Mouse (Mus musculus): Measurements from ENCODE around the gene Ptchd1. TPM values are rescaled to one million over a fixed set of nuclear protein-coding genes. Genes with fewer than 3 reads are reported as not detected.
A peak's percentile ranks its signal among the peaks of the same experiment; 100 is the strongest.

The Ptchd1 gene
- 0.23 and 0.26 TPM in 2 replicates for polyA plus RNA-seq (2015; fragmentation: Nextera tagmentation; extraction: Ambion mirVana)

DNA sequence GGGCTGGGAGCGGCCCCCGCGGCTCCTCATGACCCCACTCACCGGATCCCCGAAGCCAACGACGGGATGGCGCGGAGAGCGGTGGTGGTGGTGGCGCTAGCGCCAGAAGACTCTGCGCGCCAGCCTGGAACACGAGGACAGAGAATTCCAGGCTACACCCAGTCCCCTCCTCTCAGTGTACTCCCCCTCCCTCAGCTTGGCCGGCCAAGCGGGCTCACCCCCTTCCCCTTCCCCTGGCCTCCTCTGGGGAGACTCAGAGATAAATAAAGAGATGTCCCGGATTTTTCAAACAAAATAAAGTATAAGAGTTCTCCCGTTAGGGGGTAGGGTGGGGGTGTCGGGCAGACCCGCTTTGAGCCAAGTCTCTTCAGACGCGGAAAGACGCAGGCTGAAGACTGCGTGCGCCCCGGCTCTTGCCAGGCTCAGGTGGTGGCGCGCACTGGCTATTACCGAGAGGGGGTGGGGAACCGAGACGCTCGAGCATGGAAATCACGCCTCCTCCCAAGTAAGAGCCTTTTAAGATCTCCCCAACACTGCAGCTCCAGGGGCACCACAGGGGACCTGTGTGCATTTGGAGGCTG lies at the start of gene Ptchd1:
Ptchd1 (minus strand) TSS at position 114 of the 581 bp plus-strand sequence.
- Histone ChIP-seq H3K27ac (ENCODE audit: low read length) (no peak within 1 kb of the TSS), H3K9me3 (ENCODE audit: control insufficient read depth, low read length) (no peaks in the 10 kb centered on the region), H3K4me2 (ENCODE audit: low read depth, low read length) (peak within 1 kb of the TSS; percentile 90), H3K4me3 (ENCODE audit: low read length) (peak within 1 kb of the TSS; percentile 50), H3K4me1 (replicated peaks; ENCODE audit: control insufficient read depth, insufficient read depth, low read length) (no peaks in the 10 kb centered on the region), H3K36me3 (ENCODE audit: control insufficient read depth, insufficient read depth, low read length) (no peaks in the 10 kb centered on the region), H3K9ac (ENCODE audit: low read length) (no peak within 1 kb of the TSS), H3K27me3 (ENCODE audit: control insufficient read depth, insufficient read depth, low read depth, low read length) (peaks cover 25% of the 10 kb centered on the region)
- ATAC-seq (ENCODE audit: low read depth): peak; percentile 61
- WGBS: 13% methylated on average over 22 of the region's 34 CpGs

DNA sequence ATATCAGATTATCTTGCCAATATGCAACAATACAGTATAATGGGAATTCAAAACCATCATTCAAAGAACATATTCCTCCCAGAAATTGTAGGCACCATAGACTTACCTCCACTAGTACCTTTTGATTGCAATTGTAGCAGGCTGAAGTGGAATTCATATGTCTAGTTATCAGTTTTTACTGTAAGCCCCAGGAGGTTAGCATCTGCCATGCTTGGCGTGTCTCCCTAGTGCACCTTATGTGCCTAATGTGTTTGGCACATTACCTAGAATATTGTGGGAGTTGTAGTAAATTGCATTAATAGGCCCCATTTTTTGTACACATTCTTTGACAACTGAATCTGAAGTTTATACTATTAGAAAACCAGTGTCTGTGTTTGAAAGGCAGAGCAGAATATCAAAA lies 34.4 kb upstream of the Ptchd1 start:
- Histone ChIP-seq H3K9me3 (ENCODE audit: control insufficient read depth, low read length) (no peaks in the 10 kb centered on the region), H3K27me3 (ENCODE audit: control insufficient read depth, insufficient read depth, low read depth, low read length) (no peaks in the 10 kb centered on the region), H3K4me2 (ENCODE audit: low read depth, low read length) (no peak overlapping the region), H3K4me1 (replicated peaks; ENCODE audit: control insufficient read depth, insufficient read depth, low read length) (no peaks in the 10 kb centered on the region), H3K36me3 (ENCODE audit: control insufficient read depth, insufficient read depth, low read length) (no peaks in the 10 kb centered on the region), H3K9ac (ENCODE audit: low read length) (no peak overlapping the region), H3K27ac (ENCODE audit: low read length) (no peak overlapping the region), H3K4me3 (ENCODE audit: low read length) (no peak overlapping the region)
- ATAC-seq (ENCODE audit: low read depth): no peak
- WGBS: 59% methylated on average over 1 of the region's 1 CpGs

DNA sequence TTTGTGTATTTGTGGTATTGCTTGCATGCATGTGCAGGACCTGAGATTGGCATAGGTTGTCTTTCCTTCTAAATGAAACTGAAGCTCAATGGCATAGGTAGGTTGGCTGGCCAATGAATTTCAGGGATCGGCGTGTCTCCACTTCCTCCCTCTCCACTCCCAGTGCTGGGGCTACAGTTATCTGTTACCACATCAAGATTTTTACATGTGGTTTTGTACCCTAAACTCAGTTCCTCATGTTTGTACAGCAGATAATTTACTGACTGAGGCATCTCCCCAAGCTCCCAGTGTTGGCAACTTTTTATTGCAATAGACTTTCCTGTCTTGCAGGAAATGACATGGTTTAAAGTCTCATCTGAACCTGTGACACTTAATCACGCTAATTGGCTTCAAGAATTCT lies 22.4 kb upstream of the Ptchd1 start:
- Histone ChIP-seq H3K9me3 (ENCODE audit: control insufficient read depth, low read length) (no peaks in the 10 kb centered on the region), H3K27ac (ENCODE audit: low read length) (no peak overlapping the region), H3K4me3 (ENCODE audit: low read length) (no peak overlapping the region), H3K9ac (ENCODE audit: low read length) (no peak overlapping the region), H3K4me1 (replicated peaks; ENCODE audit: control insufficient read depth, insufficient read depth, low read length) (no peaks in the 10 kb centered on the region), H3K4me2 (ENCODE audit: low read depth, low read length) (no peak overlapping the region), H3K27me3 (ENCODE audit: control insufficient read depth, insufficient read depth, low read depth, low read length) (no peaks in the 10 kb centered on the region), H3K36me3 (ENCODE audit: control insufficient read depth, insufficient read depth, low read length) (no peaks in the 10 kb centered on the region)
- 86% methylated on average over 3 of the region's 3 CpGs for WGBS
- ATAC-seq (ENCODE audit: low read depth): no peak

DNA sequence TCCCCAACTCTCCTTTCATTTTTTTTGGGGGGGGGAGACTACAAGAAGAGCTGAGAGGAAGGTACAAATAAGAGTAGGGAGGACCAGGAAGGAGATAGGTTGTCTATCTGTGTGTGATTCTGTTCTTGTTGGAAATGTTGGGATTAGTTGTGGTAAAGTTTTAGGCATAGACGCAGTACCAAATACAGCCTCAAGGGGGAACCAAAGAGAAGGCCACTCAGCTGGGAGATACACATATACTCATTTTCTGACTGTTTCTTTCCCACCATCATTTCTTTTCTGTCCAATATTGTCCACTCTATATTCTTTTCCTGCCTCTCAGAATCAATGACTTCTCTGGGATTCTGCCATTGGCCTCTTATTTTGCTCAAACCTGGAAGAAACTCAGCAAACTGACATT lies 20.4 kb upstream of the Ptchd1 start:
- Histone ChIP-seq H3K9ac (ENCODE audit: low read length) (no peak overlapping the region), H3K36me3 (ENCODE audit: control insufficient read depth, insufficient read depth, low read length) (no peaks in the 10 kb centered on the region), H3K4me2 (ENCODE audit: low read depth, low read length) (no peak overlapping the region), H3K4me3 (ENCODE audit: low read length) (no peak overlapping the region), H3K9me3 (ENCODE audit: control insufficient read depth, low read length) (no peaks in the 10 kb centered on the region), H3K4me1 (replicated peaks; ENCODE audit: control insufficient read depth, insufficient read depth, low read length) (no peaks in the 10 kb centered on the region), H3K27ac (ENCODE audit: low read length) (no peak overlapping the region), H3K27me3 (ENCODE audit: control insufficient read depth, insufficient read depth, low read depth, low read length) (no peaks in the 10 kb centered on the region)
- ATAC-seq (ENCODE audit: low read depth): no peak
- WGBS: 28% methylated on average over 1 of the region's 1 CpGs

DNA sequence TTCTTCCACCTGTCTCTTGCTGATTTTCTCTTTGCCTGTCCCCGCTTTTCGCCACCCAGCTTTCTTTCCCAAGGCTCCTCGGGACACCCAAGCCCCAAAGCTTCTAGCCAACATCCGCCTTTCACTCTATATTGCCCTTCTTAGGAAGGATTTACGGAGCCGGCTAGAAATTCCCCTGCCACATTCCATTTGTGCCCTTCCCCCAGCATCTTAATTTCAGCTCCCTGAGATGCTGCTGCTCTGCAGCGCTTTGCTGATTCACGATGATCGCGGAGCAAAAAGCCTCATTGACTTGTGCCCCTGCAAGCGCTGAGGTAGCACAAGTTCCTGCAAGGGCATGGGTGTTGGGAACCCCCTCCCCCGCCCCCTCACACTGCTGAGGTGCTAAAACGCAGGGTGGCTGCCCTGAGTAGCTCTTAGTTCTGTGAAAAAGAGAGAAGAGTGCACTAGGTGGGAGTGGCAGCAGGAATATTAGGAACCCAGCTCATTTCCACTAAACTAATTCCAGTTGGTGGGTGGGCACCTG lies 2.1 kb upstream of the Ptchd1 start:
- no peak overlapping the region for H3K4me3 ChIP-seq (ENCODE audit: low read length)
- H3K9me3 ChIP-seq (ENCODE audit: control insufficient read depth, low read length): no peaks in the 10 kb centered on the region
- H3K27me3 ChIP-seq (ENCODE audit: control insufficient read depth, insufficient read depth, low read depth, low read length): peaks cover 25% of the 10 kb centered on the region
- 10% methylated on average over 13 of the region's 13 CpGs for WGBS
- peak overlapping the region; percentile 22 for H3K4me2 ChIP-seq (ENCODE audit: low read depth, low read length)
- H3K27ac ChIP-seq (ENCODE audit: low read length): no peak overlapping the region
- H3K4me1 ChIP-seq (replicated peaks; ENCODE audit: control insufficient read depth, insufficient read depth, low read length): no peaks in the 10 kb centered on the region
- no peaks in the 10 kb centered on the region for H3K36me3 ChIP-seq (ENCODE audit: control insufficient read depth, insufficient read depth, low read length)
- no peak overlapping the region for H3K9ac ChIP-seq (ENCODE audit: low read length)
- ATAC-seq (ENCODE audit: low read depth): no peak

DNA sequence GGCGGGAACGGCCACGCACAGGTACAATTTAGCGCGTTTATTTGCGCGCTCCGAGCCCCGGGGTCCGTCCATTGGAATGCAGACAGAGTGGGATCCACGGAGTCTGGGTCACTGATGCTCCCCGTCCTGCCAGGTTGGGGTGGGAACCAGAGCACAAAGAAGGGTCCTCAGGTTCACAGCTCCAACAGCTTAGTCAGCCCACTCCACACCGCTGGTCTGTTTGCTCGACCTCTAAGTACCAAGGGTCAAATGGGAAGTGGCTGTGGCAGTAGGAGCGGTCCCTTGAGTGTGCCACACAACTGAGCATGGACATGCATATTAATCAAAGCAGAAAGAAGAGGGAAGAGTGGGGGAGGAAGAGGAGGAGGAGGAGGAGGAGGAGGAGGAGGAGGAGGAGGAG lies 1.3 kb upstream of the Ptchd1 start:
- 8% methylated on average over 12 of the region's 15 CpGs for WGBS
- Histone ChIP-seq H3K27ac (ENCODE audit: low read length) (no peak overlapping the region), H3K9ac (ENCODE audit: low read length) (no peak overlapping the region), H3K27me3 (ENCODE audit: control insufficient read depth, insufficient read depth, low read depth, low read length) (peaks cover 25% of the 10 kb centered on the region), H3K36me3 (ENCODE audit: control insufficient read depth, insufficient read depth, low read length) (no peaks in the 10 kb centered on the region), H3K4me1 (replicated peaks; ENCODE audit: control insufficient read depth, insufficient read depth, low read length) (no peaks in the 10 kb centered on the region), H3K4me2 (ENCODE audit: low read depth, low read length) (peak overlapping the region; percentile 90), H3K9me3 (ENCODE audit: control insufficient read depth, low read length) (no peaks in the 10 kb centered on the region), H3K4me3 (ENCODE audit: low read length) (peak overlapping the region; percentile 50)
- no peak; the same call in 1 of the 2 replicates for ATAC-seq (ENCODE audit: low read depth)

DNA sequence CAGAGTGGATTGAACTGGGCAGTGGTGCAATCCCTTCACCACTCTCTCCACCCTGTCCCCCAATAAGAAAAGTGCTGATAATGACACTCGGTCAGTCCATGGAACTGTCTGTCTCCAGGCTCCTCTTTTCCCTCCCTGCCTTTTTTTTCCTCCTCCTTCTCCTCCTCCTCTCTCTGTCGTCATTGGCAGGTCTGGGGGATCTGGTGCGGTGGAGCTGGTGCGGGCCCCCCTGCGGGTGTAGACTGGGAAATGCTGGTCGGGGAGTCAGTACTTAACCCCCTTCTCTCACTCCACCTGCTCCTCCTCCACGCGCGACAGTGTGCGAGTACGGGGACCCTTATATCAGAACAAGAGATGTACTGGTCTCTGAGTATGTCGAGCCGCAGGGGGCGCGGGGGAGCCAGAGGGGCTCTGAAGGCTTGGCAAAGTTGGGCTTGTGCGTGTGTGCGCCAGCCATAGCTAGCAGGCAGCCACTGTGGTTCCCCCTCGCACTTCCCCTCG lies 777 bp upstream of the Ptchd1 start, which contains the start of gene Gm15155:
Gm15155 (plus strand) TSS at position 401 of the 501 bp plus-strand sequence.
- no peak within 1 kb of the TSS for H3K27ac ChIP-seq (ENCODE audit: low read length)
- H3K9ac ChIP-seq (ENCODE audit: low read length): no peak within 1 kb of the TSS
- no peaks in the 10 kb centered on the region for H3K36me3 ChIP-seq (ENCODE audit: control insufficient read depth, insufficient read depth, low read length)
- peak within 1 kb of the TSS; percentile 50 for H3K4me3 ChIP-seq (ENCODE audit: low read length)
- peaks cover 25% of the 10 kb centered on the region for H3K27me3 ChIP-seq (ENCODE audit: control insufficient read depth, insufficient read depth, low read depth, low read length)
- peak within 1 kb of the TSS; percentile 90 for H3K4me2 ChIP-seq (ENCODE audit: low read depth, low read length)
- no peaks in the 10 kb centered on the region for H3K9me3 ChIP-seq (ENCODE audit: control insufficient read depth, low read length)
- ATAC-seq (ENCODE audit: low read depth): no peak
- H3K4me1 ChIP-seq (replicated peaks; ENCODE audit: control insufficient read depth, insufficient read depth, low read length): no peaks in the 10 kb centered on the region
- 15% methylated on average over 19 of the region's 19 CpGs for WGBS

DNA sequence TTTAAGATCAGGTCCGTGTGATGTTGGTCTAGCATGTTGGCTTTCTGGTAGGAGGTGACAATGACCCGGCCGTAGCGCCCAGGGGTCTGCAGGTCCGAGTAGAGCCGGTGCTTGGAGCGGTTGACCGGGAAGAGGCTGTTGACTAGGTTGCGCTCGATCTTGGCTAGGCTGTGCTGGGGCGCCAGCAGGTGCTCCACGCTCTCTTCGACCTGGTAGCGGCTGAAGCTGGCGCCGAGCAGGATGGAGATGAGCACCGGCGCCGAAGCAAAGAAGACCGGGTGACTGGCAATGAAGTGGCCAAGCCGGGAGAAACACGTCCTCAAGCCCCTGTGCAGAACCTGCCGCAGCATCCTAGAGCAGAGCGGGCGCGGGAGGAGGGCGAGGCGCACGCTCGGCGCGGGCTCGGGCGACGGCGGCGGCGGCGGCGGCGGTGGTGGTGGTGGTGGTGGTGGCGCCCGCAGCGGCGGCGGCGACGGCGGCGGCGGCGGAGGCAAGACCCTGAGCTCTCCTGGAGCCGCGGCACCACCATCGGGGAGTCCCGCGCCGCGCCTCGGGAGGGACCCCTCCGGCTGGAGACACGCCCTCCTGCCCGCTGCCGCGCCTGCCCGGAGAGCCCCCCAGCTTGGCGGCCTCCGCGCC lies 534 bp downstream of the Ptchd1 start:
- Histone ChIP-seq H3K27ac (ENCODE audit: low read length) (no peak overlapping the region), H3K4me2 (ENCODE audit: low read depth, low read length) (peak overlapping the region; percentile 90), H3K36me3 (ENCODE audit: control insufficient read depth, insufficient read depth, low read length) (no peaks in the 10 kb centered on the region), H3K9ac (ENCODE audit: low read length) (no peak overlapping the region), H3K27me3 (ENCODE audit: control insufficient read depth, insufficient read depth, low read depth, low read length) (peaks cover 25% of the 10 kb centered on the region), H3K4me1 (replicated peaks; ENCODE audit: control insufficient read depth, insufficient read depth, low read length) (no peaks in the 10 kb centered on the region), H3K9me3 (ENCODE audit: control insufficient read depth, low read length) (no peaks in the 10 kb centered on the region), H3K4me3 (ENCODE audit: low read length) (peak overlapping the region; percentile 50)
- WGBS: 26% methylated on average over 24 of the region's 69 CpGs
- ATAC-seq (ENCODE audit: low read depth): peak; percentile 47

DNA sequence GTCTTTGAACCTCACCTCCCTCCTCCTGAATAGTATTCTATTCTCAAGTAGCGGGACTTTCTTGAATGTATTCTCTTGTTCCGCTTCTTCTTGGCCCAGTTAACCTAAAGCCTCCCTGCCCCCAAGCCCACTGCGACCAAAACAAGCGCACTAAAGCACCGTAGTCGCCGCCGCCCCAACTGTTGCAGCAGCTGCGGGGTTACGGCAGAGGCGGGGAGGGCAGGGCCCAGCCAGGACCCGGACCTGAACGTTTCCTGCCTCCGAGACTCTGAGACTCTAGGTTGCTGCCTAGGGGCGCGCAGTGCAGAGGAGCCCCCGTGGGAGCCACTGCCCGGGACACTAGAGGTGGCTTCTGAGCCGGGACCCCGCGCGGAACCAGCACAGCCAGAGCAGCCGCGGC lies 1.1 kb downstream of the Ptchd1 start:
- no peak overlapping the region for H3K9ac ChIP-seq (ENCODE audit: low read length)
- peaks cover 25% of the 10 kb centered on the region for H3K27me3 ChIP-seq (ENCODE audit: control insufficient read depth, insufficient read depth, low read depth, low read length)
- no peaks in the 10 kb centered on the region for H3K9me3 ChIP-seq (ENCODE audit: control insufficient read depth, low read length)
- ATAC-seq (ENCODE audit: low read depth): no peak
- WGBS: 9% methylated on average over 21 of the region's 24 CpGs
- H3K36me3 ChIP-seq (ENCODE audit: control insufficient read depth, insufficient read depth, low read length): no peaks in the 10 kb centered on the region
- H3K27ac ChIP-seq (ENCODE audit: low read length): no peak overlapping the region
- H3K4me3 ChIP-seq (ENCODE audit: low read length): peak overlapping the region; percentile 50
- H3K4me1 ChIP-seq (replicated peaks; ENCODE audit: control insufficient read depth, insufficient read depth, low read length): no peaks in the 10 kb centered on the region
- H3K4me2 ChIP-seq (ENCODE audit: low read depth, low read length): peak overlapping the region; percentile 90
